ENCODE assay signal across 25 mouse cellular contexts in genomic region chr3:138304489-138304871, GRCm38 (mm10). TPM values are rescaled to one million over a fixed set of nuclear protein-coding genes. Genes with fewer than 3 reads are reported as not detected.
DNase-seq lines count a peak whose midpoint lies in the region; ATAC-seq and TF ChIP-seq lines count a peak whose summit lies in the region.
"Had no signal": no experiment of that assay in that cellular context is flagged by ENCODE, and none has a peak within 500 bp of the region (broad histone marks: within the 10 kb centered on the region; RNA-seq: fewer than 3 reads in every experiment).

No protein-coding gene starts in this region.

- no peak for TF ChIP-seq POLR2A in brain, embryonic 14.5 days (IDR thresholded peaks at IDR 0.05; ENCODE audit: borderline replicate concordance, extremely low read depth, insufficient read depth, insufficient read length, poor library complexity, severe bottlenecking)

- no peak overlapping the region for H3K9ac ChIP-seq in kidney, embryonic 15.5 days
- H3K9ac ChIP-seq in kidney, embryonic 14.5 days (ENCODE audit: low read depth, low read length), result no peak overlapping the region
- no peak overlapping the region for H3K9ac ChIP-seq in intestine, embryonic 16.5 days (ENCODE audit: low read depth, low read length)
- no peak overlapping the region for H3K9ac ChIP-seq in hindbrain, postnatal 0 days (replicated peaks; ENCODE audit: low read length)
- H3K9ac ChIP-seq: heart, embryonic 13.5 days; hindbrain, embryonic 12.5 days; liver, postnatal 0 days; midbrain, embryonic 13.5 days; neural tube, embryonic 12.5 days had no signal

- H3K4me1 ChIP-seq in kidney, embryonic 15.5 days, result peaks cover 42% of the 10 kb centered on the region
- peaks cover 37% of the 10 kb centered on the region for H3K4me1 ChIP-seq in kidney, embryonic 14.5 days (ENCODE audit: control insufficient read depth, insufficient read depth, low read length)
- peaks cover 23% of the 10 kb centered on the region for H3K4me1 ChIP-seq in intestine, embryonic 16.5 days (ENCODE audit: control insufficient read depth, insufficient read depth, low read length)
- no peaks in the 10 kb centered on the region for H3K4me1 ChIP-seq in hindbrain, postnatal 0 days (ENCODE audit: insufficient read depth, low read length)
- H3K4me1 ChIP-seq: hindbrain, embryonic 12.5 days; neural tube, embryonic 12.5 days had no signal

- no peak overlapping the region for H3K4me2 ChIP-seq in kidney, embryonic 15.5 days
- no peak overlapping the region for H3K4me2 ChIP-seq in kidney, embryonic 14.5 days (replicated peaks; ENCODE audit: low read depth, low read length)
- no peak overlapping the region for H3K4me2 ChIP-seq in intestine, embryonic 16.5 days (ENCODE audit: low read depth, low read length)
- no peak overlapping the region for H3K4me2 ChIP-seq in hindbrain, postnatal 0 days (ENCODE audit: low read depth, low read length)
- H3K4me2 ChIP-seq: heart, embryonic 13.5 days; hindbrain, embryonic 12.5 days; midbrain, embryonic 13.5 days; neural tube, embryonic 12.5 days had no signal

- no peak for TF ChIP-seq CTCF in brain, embryonic 14.5 days (IDR thresholded peaks at IDR 0.05; ENCODE audit: borderline replicate concordance, extremely low read depth, insufficient read depth, insufficient read length)
- TF ChIP-seq CTCF in layer of hippocampus, adult 2 months (conservative IDR thresholded peaks at IDR 0.05), result no peak
- no peak for TF ChIP-seq CTCF in hindbrain, postnatal 0 days (IDR thresholded peaks at IDR 0.05; ENCODE audit: low read depth)

- peak overlapping the region; percentile 58 for H3K27ac ChIP-seq in kidney, embryonic 15.5 days
- H3K27ac ChIP-seq in kidney, embryonic 14.5 days (ENCODE audit: low read depth, low read length), result no peak overlapping the region
- H3K27ac ChIP-seq in intestine, embryonic 16.5 days (ENCODE audit: low read length), result peak overlapping the region; percentile 31; the same call in 1 of the 2 replicates
- H3K27ac ChIP-seq in layer of hippocampus, adult 2 months, result no peak overlapping the region
- no peak overlapping the region for H3K27ac ChIP-seq in hindbrain, postnatal 0 days
- H3K27ac ChIP-seq: forebrain, embryonic 10.5 days; heart, embryonic 13.5 days; hindbrain, embryonic 12.5 days; midbrain, embryonic 13.5 days; neural tube, embryonic 12.5 days had no signal

- no peak for ATAC-seq in kidney, embryonic 15.5 days (replicated peaks; ENCODE audit: low FRiP score)
- ATAC-seq in kidney, embryonic 14.5 days (ENCODE audit: low FRiP score, low TSS enrichment), result no peak
- no peak for ATAC-seq in intestine, embryonic 16.5 days
- no peak for ATAC-seq in hindbrain, postnatal 0 days
- ATAC-seq: inflammation-experienced regulatory T-cells, adult 6 months; midbrain, embryonic 13.5 days had no signal

- H3K4me3 ChIP-seq in kidney, embryonic 15.5 days (replicated peaks), result no peak overlapping the region
- H3K4me3 ChIP-seq in kidney, embryonic 14.5 days (ENCODE audit: low read length), result no peak overlapping the region
- H3K4me3 ChIP-seq in intestine, embryonic 16.5 days (ENCODE audit: low read length), result no peak overlapping the region
- H3K4me3 ChIP-seq in layer of hippocampus, adult 2 months, result no peak overlapping the region
- H3K4me3 ChIP-seq in hindbrain, postnatal 0 days (ENCODE audit: low read length), result no peak overlapping the region
- H3K4me3 ChIP-seq: forebrain, embryonic 10.5 days; heart, embryonic 13.5 days; hindbrain, embryonic 12.5 days; midbrain, embryonic 13.5 days; neural tube, embryonic 12.5 days had no signal

- peak; percentile 92 for DNase-seq in heart, adult 11 months
- no peak for DNase-seq in heart, postnatal 14 days
- peak; percentile 25 for DNase-seq in brain, embryonic 14.5 days (ENCODE audit: low read depth)
- DNase-seq in layer of hippocampus, adult 2 months (ENCODE audit: low spot score in 2 of 2), result no peak
- no peak for DNase-seq in hindbrain, postnatal 0 days (ENCODE audit: low spot score)
- DNase-seq: adrenal gland, adult 2 months; cerebellum, adult 8-10 months; gastrocnemius, postnatal 14 days; layer of hippocampus, postnatal 36 days; liver, postnatal 0 days; thymus, postnatal 36 days had no signal

- WGBS in kidney, embryonic 15.5 days, result 45% methylated on average over 4 of the region's 4 CpGs
- WGBS in kidney, embryonic 14.5 days, result 41% methylated on average over 4 of the region's 4 CpGs
- 38% methylated on average over 4 of the region's 4 CpGs for WGBS in intestine, embryonic 16.5 days
- 56% methylated on average over 4 of the region's 4 CpGs for WGBS in hindbrain, postnatal 0 days

- H3K27me3 ChIP-seq in kidney, embryonic 15.5 days, result no peaks in the 10 kb centered on the region
- no peaks in the 10 kb centered on the region for H3K27me3 ChIP-seq in kidney, embryonic 14.5 days (ENCODE audit: control insufficient read depth, insufficient read depth, low read length)
- H3K27me3 ChIP-seq in intestine, embryonic 16.5 days (replicated peaks; ENCODE audit: control insufficient read depth, insufficient read depth, low read length), result no peaks in the 10 kb centered on the region
- H3K27me3 ChIP-seq in hindbrain, postnatal 0 days (ENCODE audit: insufficient read depth, low read length), result no peaks in the 10 kb centered on the region
- H3K27me3 ChIP-seq: heart, embryonic 13.5 days; hindbrain, embryonic 12.5 days; midbrain, embryonic 13.5 days; neural tube, embryonic 12.5 days had no signal

- no peaks in the 10 kb centered on the region for H3K9me3 ChIP-seq in kidney, embryonic 15.5 days (replicated peaks)
- no peaks in the 10 kb centered on the region for H3K9me3 ChIP-seq in kidney, embryonic 14.5 days (ENCODE audit: control insufficient read depth, low read length)
- no peaks in the 10 kb centered on the region for H3K9me3 ChIP-seq in intestine, embryonic 16.5 days (ENCODE audit: control insufficient read depth, low read length)
- no peaks in the 10 kb centered on the region for H3K9me3 ChIP-seq in hindbrain, postnatal 0 days (ENCODE audit: low read length)
- H3K9me3 ChIP-seq: forebrain, embryonic 10.5 days; heart, embryonic 13.5 days; hindbrain, embryonic 12.5 days; midbrain, embryonic 13.5 days; neural tube, embryonic 12.5 days had no signal

- no peaks in the 10 kb centered on the region for H3K36me3 ChIP-seq in kidney, embryonic 15.5 days
- no peaks in the 10 kb centered on the region for H3K36me3 ChIP-seq in kidney, embryonic 14.5 days (ENCODE audit: control insufficient read depth, insufficient read depth, low read length)
- no peaks in the 10 kb centered on the region for H3K36me3 ChIP-seq in intestine, embryonic 16.5 days (ENCODE audit: control insufficient read depth, insufficient read depth, low read length)
- H3K36me3 ChIP-seq in hindbrain, postnatal 0 days (ENCODE audit: insufficient read depth, low read length), result no peaks in the 10 kb centered on the region
- H3K36me3 ChIP-seq: forebrain, embryonic 10.5 days; heart, embryonic 13.5 days; hindbrain, embryonic 12.5 days; midbrain, embryonic 13.5 days; neural tube, embryonic 12.5 days had no signal

- intact Hi-C loops in heart, postnatal 14 days (cut with DNase I), result no loop called here

RNA-seq across cellular contexts. Expression of gene Adh6a, which starts 8.6 kb away (rescaled TPM):
- total RNA-seq in heart, postnatal 14 days (2021), result not detected
- polyA plus RNA-seq in kidney, embryonic 15.5 days (2015; fragmentation: Nextera tagmentation; extraction: Ambion mirVana), result 0.28 TPM in 1 of 2 replicates, not detected in the other
- polyA plus RNA-seq in kidney, embryonic 14.5 days (2014; fragmentation: Nextera tagmentation; extraction: Ambion mirVana), result not detected in 2 replicates
- 0.03 TPM in 1 of 2 replicates, not detected in the other for polyA plus RNA-seq in brain, embryonic 14.5 days (2012; rRNA removed)
- 1.5 and 1.8 TPM in 2 replicates for polyA plus RNA-seq in intestine, embryonic 16.5 days (2015; fragmentation: Nextera tagmentation; extraction: Ambion mirVana)
- not detected for total RNA-seq in layer of hippocampus, adult 2 months (2021)
- not detected in 2 replicates for total RNA-seq in hindbrain, postnatal 0 days (2014; rRNA removed)
- not detected in 2 replicates for polyA plus RNA-seq in hindbrain, postnatal 0 days (2015; fragmentation: Nextera tagmentation; extraction: Ambion mirVana)
- total RNA-seq: adrenal gland, adult 2 months; gastrocnemius, postnatal 14 days; layer of hippocampus, adult 18-20 months; layer of hippocampus, postnatal 36 days; left cerebral cortex, postnatal 14 days; liver, adult 2 months; megakaryocyte, adult 5-6 weeks had no signal
- polyA plus RNA-seq: adrenal gland, adult 2 months; forebrain, embryonic 10.5 days; heart, embryonic 13.5 days; hindbrain, embryonic 12.5 days; inflammation-experienced regulatory T-cells, adult 6 months; kidney, embryonic 16.5 days; liver, adult 2 months; liver, postnatal 0 days; midbrain, embryonic 13.5 days; neural tube, embryonic 12.5 days had no signal

RNA-seq across cellular contexts. Expression of gene Adh6b, which starts 37.1 kb away (rescaled TPM):
- total RNA-seq in heart, postnatal 14 days (2021), result 1 to 10 TPM; 1.2 to 1.8 TPM
- polyA plus RNA-seq in kidney, embryonic 15.5 days (2015; fragmentation: Nextera tagmentation; extraction: Ambion mirVana), result 0.33 and 0.43 TPM in 2 replicates
- 0.14 and 0.46 TPM in 2 replicates for polyA plus RNA-seq in kidney, embryonic 14.5 days (2014; fragmentation: Nextera tagmentation; extraction: Ambion mirVana)
- polyA plus RNA-seq in brain, embryonic 14.5 days (2012; rRNA removed), result 0.15 and 0.27 TPM in 2 replicates
- polyA plus RNA-seq in intestine, embryonic 16.5 days (2015; fragmentation: Nextera tagmentation; extraction: Ambion mirVana), result 0.15 TPM in 1 of 2 replicates, not detected in the other
- total RNA-seq in layer of hippocampus, adult 2 months (2021), result not detected
- 0.16 TPM in 1 of 2 replicates, not detected in the other for total RNA-seq in hindbrain, postnatal 0 days (2014; rRNA removed)
- polyA plus RNA-seq in hindbrain, postnatal 0 days (2015; fragmentation: Nextera tagmentation; extraction: Ambion mirVana), result 0.19 and 0.20 TPM in 2 replicates
- total RNA-seq: layer of hippocampus, postnatal 36 days; liver, adult 2 months; megakaryocyte, adult 5-6 weeks had no signal
- polyA plus RNA-seq: adrenal gland, adult 2 months; inflammation-experienced regulatory T-cells, adult 6 months had no signal

RNA-seq across cellular contexts. Expression of gene Adh1, which starts 43.7 kb away (rescaled TPM):
- 10 to 100 TPM; 43.1 to 64.6 TPM for total RNA-seq in heart, postnatal 14 days (2021)
- polyA plus RNA-seq in kidney, embryonic 15.5 days (2015; fragmentation: Nextera tagmentation; extraction: Ambion mirVana), result 43.5 and 86.9 TPM in 2 replicates
- 18.6 and 20.4 TPM in 2 replicates for polyA plus RNA-seq in kidney, embryonic 14.5 days (2014; fragmentation: Nextera tagmentation; extraction: Ambion mirVana)
- polyA plus RNA-seq in brain, embryonic 14.5 days (2012; rRNA removed), result 0.55 and 1.5 TPM in 2 replicates
- polyA plus RNA-seq in intestine, embryonic 16.5 days (2015; fragmentation: Nextera tagmentation; extraction: Ambion mirVana), result 734 and 860 TPM in 2 replicates
- 1 to 10 TPM in 1 of 2 experiments, under 1 TPM in 1; 0.61 to 1.1 TPM for total RNA-seq in layer of hippocampus, adult 2 months (2021)
- total RNA-seq in hindbrain, postnatal 0 days (2014; rRNA removed), result 0.97 and 1.3 TPM in 2 replicates
- 3.8 and 4.5 TPM in 2 replicates for polyA plus RNA-seq in hindbrain, postnatal 0 days (2015; fragmentation: Nextera tagmentation; extraction: Ambion mirVana)

Comparison
In these comparisons a context has a peak if more than half of its experiments do, and no peak if none do; other contexts are left out.
1. DNase-seq: peak in heart, adult 11 months (single experiment) and brain, embryonic 14.5 days (single experiment); none in heart, postnatal 14 days (0 of 2), layer of hippocampus, adult 2 months (0 of 2) and hindbrain, postnatal 0 days (single experiment).
2. H3K27ac ChIP-seq: peak in kidney, embryonic 15.5 days (single experiment) and intestine, embryonic 16.5 days (single experiment); none in kidney, embryonic 14.5 days (single experiment), layer of hippocampus, adult 2 months (single experiment) and hindbrain, postnatal 0 days (single experiment).